Mouse (Mus musculus) frontal cortex, postnatal 36 days (tissue): ENCODE measurements at regions not wholly inside any gene's neighbourhood (a gene's known extent, or its start where the extent isn't known, plus 50 kb on each side); places are given as distances from the start of the nearest gene placed in this dataset.

Experiments
- DNase-seq, 2 experiments: peaks; one replicate each; pipeline ENCODE4 v3.0.0; 2022; ENCODE audit warnings: low spot score in 2 of 2

- no peak for DNase-seq
Measured at GRCm38 (mm10) chr10:16742246-16742645, 980.8 kb upstream of the Cited2 start.

GRCm38 (mm10) chr10:16751546-16751945, 971.5 kb upstream of the Cited2 start:
- no peak for DNase-seq

- DNase-seq = no peak
Measured at GRCm38 (mm10) chr10:16789641-16790243, 933.3 kb upstream of the Cited2 start.

- DNase-seq = no peak
Measured at GRCm38 (mm10) chr10:16803978-16804377, 919.0 kb upstream of the Cited2 start.

GRCm38 (mm10) chr10:16810716-16811115, 912.3 kb upstream of the Cited2 start:
- DNase-seq = no peak

- DNase-seq = no peak
Measured at GRCm38 (mm10) chr10:16814013-16814412, 909.0 kb upstream of the Cited2 start.

- no peak for DNase-seq
Measured at GRCm38 (mm10) chr10:16861534-16861933, 861.5 kb upstream of the Cited2 start.

GRCm38 (mm10) chr10:16866914-16867313, 856.1 kb upstream of the Cited2 start:
- DNase-seq = no peak

- no peak for DNase-seq
Measured at GRCm38 (mm10) chr10:16874131-16874530, 848.9 kb upstream of the Cited2 start.

- no peak for DNase-seq
Measured at GRCm38 (mm10) chr10:16878197-16878596, 844.8 kb upstream of the Cited2 start.

GRCm38 (mm10) chr10:16893316-16893715, 829.7 kb upstream of the Cited2 start:
- DNase-seq = no peak

- DNase-seq = no peak
Measured at GRCm38 (mm10) chr10:16895332-16895731, 827.7 kb upstream of the Cited2 start.

GRCm38 (mm10) chr10:16922888-16923287, 800.1 kb upstream of the Cited2 start:
- DNase-seq = no peak

- DNase-seq = no peak
Measured at GRCm38 (mm10) chr10:16923851-16924250, 799.2 kb upstream of the Cited2 start.

- no peak for DNase-seq
Measured at GRCm38 (mm10) chr10:16937705-16938104, 785.3 kb upstream of the Cited2 start.

GRCm38 (mm10) chr10:16951636-16952035, 771.4 kb upstream of the Cited2 start:
- DNase-seq = no peak

GRCm38 (mm10) chr10:16960971-16961370, 762.0 kb upstream of the Cited2 start:
- no peak for DNase-seq

- DNase-seq = no peak
Measured at GRCm38 (mm10) chr10:16962463-16962862, 760.6 kb upstream of the Cited2 start.

GRCm38 (mm10) chr10:16978770-16979169, 744.2 kb upstream of the Cited2 start:
- DNase-seq = no peak

GRCm38 (mm10) chr10:16990227-16990626, 732.8 kb upstream of the Cited2 start:
- DNase-seq = no peak

- DNase-seq = no peak
Measured at GRCm38 (mm10) chr10:16993789-16994188, 729.2 kb upstream of the Cited2 start.

GRCm38 (mm10) chr10:16994526-16994925, 728.5 kb upstream of the Cited2 start:
- DNase-seq = no peak

GRCm38 (mm10) chr10:16995010-16995409, 728.0 kb upstream of the Cited2 start:
- DNase-seq = no peak

- DNase-seq = no peak
Measured at GRCm38 (mm10) chr10:16996820-16997466, 726.1 kb upstream of the Cited2 start.
